Mouse (Mus musculus): ENCODE measurements around the gene Nos1ap. TPM values are rescaled to one million over a fixed set of nuclear protein-coding genes. Genes with fewer than 3 reads are reported as not detected.

Gene Nos1ap
- polyA plus RNA-seq, 1 experiment, result 20.0 TPM

DNA sequence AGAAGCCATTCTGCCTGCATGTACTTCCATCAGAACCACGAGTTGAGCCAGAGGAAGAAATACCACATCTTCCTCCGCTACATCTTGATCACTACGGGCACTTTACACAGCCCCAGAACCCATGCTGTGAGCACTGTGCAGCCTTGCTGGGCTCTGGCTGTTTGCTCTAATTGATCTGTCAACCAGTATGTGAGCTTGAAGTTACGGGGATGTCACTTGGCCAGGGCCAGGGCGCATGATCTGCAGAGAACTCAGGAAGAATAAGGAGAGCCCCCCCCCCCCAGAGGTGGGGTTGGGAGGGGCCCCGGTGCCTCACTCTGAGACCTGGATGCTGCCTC is 13.0 kb downstream of the Nos1ap start:
- Histone ChIP-seq H3K4me1 (ENCODE audit: control insufficient read depth, insufficient read depth, low read length) (peaks cover 29% of the 10 kb centered on the region; the same call in 1 of the 2 replicates), H3K36me3 (ENCODE audit: control insufficient read depth, insufficient read depth, low read length) (no peaks in the 10 kb centered on the region), H3K4me3 (ENCODE audit: insufficient read depth, low read depth, low read length) (no peak overlapping the region), H3K27ac (ENCODE audit: insufficient read depth, low read depth, low read length) (no peak overlapping the region), H3K27me3 (replicated peaks; ENCODE audit: control insufficient read depth, insufficient read depth, low read length) (no peaks in the 10 kb centered on the region)
- 72% methylated on average over 6 of the region's 6 CpGs for WGBS
- no peak for DNase-seq
- no peak for TF ChIP-seq CTCF (conservative IDR thresholded peaks at IDR 0.05; ENCODE audit: insufficient read depth, insufficient read length, low read depth, low read length)

- no peak for DNase-seq
Observed at GRCm38 (mm10) chr1:170576012-170576727, 13.5 kb downstream of the Nos1ap start.

GRCm38 (mm10) chr1:170573117-170573516 is 16.5 kb downstream of the Nos1ap start:
- no peak overlapping the region for H3K27ac ChIP-seq (ENCODE audit: insufficient read depth, low read depth, low read length)
- TF ChIP-seq CTCF (conservative IDR thresholded peaks at IDR 0.05; ENCODE audit: insufficient read depth, insufficient read length, low read depth, low read length) (no peak), POLR2A (IDR thresholded peaks at IDR 0.05; ENCODE audit: low read depth, low read length) (no peak)
- 88% methylated on average over 7 of the region's 7 CpGs for WGBS

More at GRCm38 (mm10) chr1:170576012-170576727, 13.5 kb downstream of the Nos1ap start:
- Histone ChIP-seq H3K36me3 (ENCODE audit: control insufficient read depth, insufficient read depth, low read length) (no peaks in the 10 kb centered on the region), H3K27ac (ENCODE audit: insufficient read depth, low read depth, low read length) (no peak overlapping the region), H3K4me3 (ENCODE audit: insufficient read depth, low read depth, low read length) (no peak overlapping the region), H3K4me1 (ENCODE audit: control insufficient read depth, insufficient read depth, low read length) (peaks cover 25% of the 10 kb centered on the region; the same call in 1 of the 2 replicates), H3K27me3 (replicated peaks; ENCODE audit: control insufficient read depth, insufficient read depth, low read length) (no peaks in the 10 kb centered on the region)
- 62% methylated on average over 6 of the region's 6 CpGs for WGBS
- TF ChIP-seq POLR2A (IDR thresholded peaks at IDR 0.05; ENCODE audit: low read depth, low read length) (no peak), CTCF (conservative IDR thresholded peaks at IDR 0.05; ENCODE audit: insufficient read depth, insufficient read length, low read depth, low read length) (no peak)

DNA sequence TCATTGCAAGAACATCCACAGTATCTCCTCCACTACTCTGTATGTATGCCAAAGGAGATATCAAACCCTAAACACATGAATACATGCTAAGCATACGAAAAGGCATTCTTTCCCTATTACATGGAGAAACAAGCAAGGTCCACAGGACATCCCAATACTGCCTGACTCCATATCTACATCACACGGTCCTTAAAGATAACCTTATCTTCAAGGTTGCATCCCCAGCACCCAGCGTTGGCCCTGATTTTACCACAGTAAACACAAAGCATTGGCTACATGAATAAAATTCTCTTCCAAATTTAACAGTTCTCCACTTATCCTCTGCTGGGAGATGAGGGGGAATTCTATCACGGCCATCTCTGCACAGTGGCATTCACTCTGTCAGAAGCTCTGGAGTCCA is 22.7 kb downstream of the Nos1ap start:
- H3K27me3 ChIP-seq (replicated peaks; ENCODE audit: control insufficient read depth, insufficient read depth, low read length), result no peaks in the 10 kb centered on the region
- H3K36me3 ChIP-seq (ENCODE audit: control insufficient read depth, insufficient read depth, low read length), result no peaks in the 10 kb centered on the region
- H3K27ac ChIP-seq (ENCODE audit: insufficient read depth, low read depth, low read length), result no peak overlapping the region
- 93% methylated on average over 4 of the region's 4 CpGs for WGBS
- H3K4me3 ChIP-seq (ENCODE audit: insufficient read depth, low read depth, low read length), result no peak overlapping the region
- H3K4me1 ChIP-seq (ENCODE audit: control insufficient read depth, insufficient read depth, low read length), result no peaks in the 10 kb centered on the region
- no peak for DNase-seq
- no peak for TF ChIP-seq POLR2A (IDR thresholded peaks at IDR 0.05; ENCODE audit: low read depth, low read length)
- TF ChIP-seq CTCF (conservative IDR thresholded peaks at IDR 0.05; ENCODE audit: insufficient read depth, insufficient read length, low read depth, low read length), result no peak

More at GRCm38 (mm10) chr1:170573117-170573516, 16.5 kb downstream of the Nos1ap start:
- Histone ChIP-seq H3K27me3 (replicated peaks; ENCODE audit: control insufficient read depth, insufficient read depth, low read length) (no peaks in the 10 kb centered on the region), H3K4me3 (ENCODE audit: insufficient read depth, low read depth, low read length) (no peak overlapping the region), H3K4me1 (ENCODE audit: control insufficient read depth, insufficient read depth, low read length) (peaks cover 4% of the 10 kb centered on the region; the same call in 1 of the 2 replicates), H3K36me3 (ENCODE audit: control insufficient read depth, insufficient read depth, low read length) (no peaks in the 10 kb centered on the region)
- DNase-seq, result no peak

DNA sequence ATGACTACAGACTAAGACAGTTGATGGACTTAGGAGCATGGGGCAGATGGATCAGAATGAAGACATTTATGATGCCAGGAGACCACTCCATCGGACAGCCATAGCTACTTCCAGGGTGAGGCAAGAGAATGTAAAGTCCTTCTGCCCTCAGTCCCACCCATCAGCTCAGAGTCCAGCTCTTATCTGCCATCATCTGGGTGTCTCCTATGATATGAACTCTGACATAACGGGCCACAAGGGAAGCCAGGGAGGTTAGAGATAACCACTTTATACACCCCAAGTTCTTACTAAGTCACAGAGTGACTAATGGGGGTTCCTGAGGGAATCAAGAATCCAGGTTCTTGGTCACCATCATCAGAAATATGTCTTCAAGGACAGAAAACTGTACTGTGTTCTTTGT is 23.1 kb downstream of the Nos1ap start:
- no peak overlapping the region for H3K27ac ChIP-seq (ENCODE audit: insufficient read depth, low read depth, low read length)
- TF ChIP-seq POLR2A (IDR thresholded peaks at IDR 0.05; ENCODE audit: low read depth, low read length) (no peak), CTCF (conservative IDR thresholded peaks at IDR 0.05; ENCODE audit: insufficient read depth, insufficient read length, low read depth, low read length) (no peak)
- H3K36me3 ChIP-seq (ENCODE audit: control insufficient read depth, insufficient read depth, low read length), result no peaks in the 10 kb centered on the region
- 96% methylated on average over 2 of the region's 2 CpGs for WGBS
- H3K27me3 ChIP-seq (replicated peaks; ENCODE audit: control insufficient read depth, insufficient read depth, low read length), result no peaks in the 10 kb centered on the region
- no peaks in the 10 kb centered on the region for H3K4me1 ChIP-seq (ENCODE audit: control insufficient read depth, insufficient read depth, low read length)
- no peak for DNase-seq
- H3K4me3 ChIP-seq (ENCODE audit: insufficient read depth, low read depth, low read length), result no peak overlapping the region

GRCm38 (mm10) chr1:170564926-170565325 is 24.7 kb downstream of the Nos1ap start:
- H3K27me3 ChIP-seq (replicated peaks; ENCODE audit: control insufficient read depth, insufficient read depth, low read length), result no peaks in the 10 kb centered on the region
- no peak overlapping the region for H3K4me3 ChIP-seq (ENCODE audit: insufficient read depth, low read depth, low read length)
- H3K36me3 ChIP-seq (ENCODE audit: control insufficient read depth, insufficient read depth, low read length), result no peaks in the 10 kb centered on the region
- H3K4me1 ChIP-seq (ENCODE audit: control insufficient read depth, insufficient read depth, low read length), result no peaks in the 10 kb centered on the region; the same call in 1 of the 2 replicates
- H3K27ac ChIP-seq (ENCODE audit: insufficient read depth, low read depth, low read length), result no peak overlapping the region
- no peak for DNase-seq
- no peak for TF ChIP-seq POLR2A (IDR thresholded peaks at IDR 0.05; ENCODE audit: low read depth, low read length)
- no peak for TF ChIP-seq CTCF (conservative IDR thresholded peaks at IDR 0.05; ENCODE audit: insufficient read depth, insufficient read length, low read depth, low read length)
- WGBS, result 87% methylated on average over 3 of the region's 3 CpGs

DNA sequence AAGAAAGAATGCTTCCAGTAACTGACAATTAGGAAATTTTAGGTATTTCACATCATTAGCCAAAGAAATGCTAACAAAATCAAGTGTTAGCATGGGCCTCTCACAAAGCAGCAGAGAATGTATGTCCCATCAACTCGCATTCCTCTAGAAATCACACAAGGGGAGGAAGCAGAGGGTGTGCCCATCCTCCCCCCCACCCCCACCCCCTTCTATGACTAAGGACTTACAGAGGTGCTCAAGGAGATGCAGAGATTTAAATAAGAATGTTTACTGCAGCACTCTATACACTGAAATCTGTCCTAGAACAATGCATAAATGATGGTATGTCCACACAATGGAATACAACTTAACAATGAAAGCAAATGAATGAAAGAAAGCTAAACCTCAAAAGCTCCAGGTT is 27.2 kb downstream of the Nos1ap start:
- Histone ChIP-seq H3K4me1 (ENCODE audit: control insufficient read depth, insufficient read depth, low read length) (no peaks in the 10 kb centered on the region; the same call in 1 of the 2 replicates), H3K36me3 (ENCODE audit: control insufficient read depth, insufficient read depth, low read length) (no peaks in the 10 kb centered on the region), H3K27ac (ENCODE audit: insufficient read depth, low read depth, low read length) (no peak overlapping the region), H3K4me3 (ENCODE audit: insufficient read depth, low read depth, low read length) (no peak overlapping the region), H3K27me3 (replicated peaks; ENCODE audit: control insufficient read depth, insufficient read depth, low read length) (no peaks in the 10 kb centered on the region)
- TF ChIP-seq POLR2A (IDR thresholded peaks at IDR 0.05; ENCODE audit: low read depth, low read length) (no peak), CTCF (conservative IDR thresholded peaks at IDR 0.05; ENCODE audit: insufficient read depth, insufficient read length, low read depth, low read length) (no peak)
- WGBS, result 83% methylated on average over 1 of the region's 1 CpGs
- DNase-seq, result no peak
